Mouse (Mus musculus): Measurements from ENCODE around the gene Epha7. TPM values are rescaled to one million over a fixed set of nuclear protein-coding genes. Genes with fewer than 3 reads are reported as not detected.

The Epha7 gene
- polyA plus RNA-seq (2012) = 0.02 TPM in 1 of 2 replicates, not detected in the other

GRCm38 (mm10) chr4:28812691-28813289 is at the start of gene Epha7:
Epha7 (plus strand) TSS chr4:28813131.
- no peak for TF ChIP-seq TAL1 (IDR thresholded peaks at IDR 0.05; ENCODE audit: low read length)
- no peak for TF ChIP-seq GATA1 (IDR thresholded peaks at IDR 0.05; ENCODE audit: low read length)
- Histone ChIP-seq H3K27me3 (ENCODE audit: control insufficient read depth) (peaks cover 66% of the 10 kb centered on the region), H3K36me3 (ENCODE audit: control insufficient read depth) (no peaks in the 10 kb centered on the region), H3K4me3 (replicated peaks) (peak within 1 kb of the TSS; percentile 58), H3K9me3 (ENCODE audit: control insufficient read depth, low read length) (peaks cover 6% of the 10 kb centered on the region; the same call in 1 of the 2 replicates), H3K4me1 (ENCODE audit: control insufficient read depth) (peaks cover 18% of the 10 kb centered on the region)

DNA sequence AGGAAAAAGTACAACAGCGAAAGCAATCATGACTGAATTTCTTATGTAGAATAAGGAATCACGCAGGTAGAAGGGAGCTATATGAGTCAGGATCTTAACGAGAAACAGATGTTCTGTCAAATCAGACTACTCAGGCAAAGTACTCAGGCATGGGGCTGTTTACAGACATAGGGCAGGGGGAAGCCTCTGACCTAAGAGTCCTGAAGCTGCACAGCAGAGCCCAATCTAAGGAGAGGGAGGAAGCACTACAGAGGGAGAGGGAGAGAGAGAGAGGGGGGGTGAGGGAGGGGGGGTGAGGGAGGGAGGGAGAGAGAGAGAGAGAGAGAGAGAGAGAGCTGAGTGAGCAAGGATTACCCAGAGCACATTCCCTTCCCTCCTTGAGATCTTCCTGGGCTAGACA is 29.0 kb upstream of the Epha7 start:
- Histone ChIP-seq H3K4me1 (ENCODE audit: control insufficient read depth) (no peaks in the 10 kb centered on the region), H3K4me3 (replicated peaks) (no peak overlapping the region)
- TF ChIP-seq GATA1 (IDR thresholded peaks at IDR 0.05; ENCODE audit: low read length) (no peak), TAL1 (IDR thresholded peaks at IDR 0.05; ENCODE audit: low read length) (no peak)

DNA sequence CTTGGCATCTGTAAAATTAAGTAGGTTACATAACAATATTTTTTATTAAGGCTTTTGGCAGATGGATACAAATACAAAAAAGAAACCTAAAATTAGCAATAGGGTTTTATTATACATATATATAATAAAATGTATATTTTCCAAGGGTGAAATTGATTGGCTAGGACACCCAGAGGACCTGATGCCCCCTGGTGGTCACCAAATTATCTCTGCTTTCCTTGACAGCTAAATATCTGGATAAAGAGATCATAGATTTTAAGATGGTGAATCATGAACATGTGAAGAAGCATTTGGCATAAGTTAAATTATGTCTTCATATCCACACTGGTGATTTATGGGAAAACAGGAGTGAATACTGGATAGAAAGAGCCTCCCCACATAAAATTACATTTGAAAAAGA is 4.1 kb upstream of the Epha7 start:
- Histone ChIP-seq H3K4me3 (replicated peaks) (no peak overlapping the region), H3K27me3 (ENCODE audit: control insufficient read depth) (peaks cover 31% of the 10 kb centered on the region), H3K9me3 (ENCODE audit: control insufficient read depth, low read length) (peaks cover 4% of the 10 kb centered on the region; the same call in 1 of the 2 replicates), H3K4me1 (ENCODE audit: control insufficient read depth) (peaks cover 11% of the 10 kb centered on the region), H3K36me3 (ENCODE audit: control insufficient read depth) (no peaks in the 10 kb centered on the region)
- TF ChIP-seq GATA1 (IDR thresholded peaks at IDR 0.05; ENCODE audit: low read length) = no peak
- TF ChIP-seq TAL1 (IDR thresholded peaks at IDR 0.05; ENCODE audit: low read length) = no peak

More for the DNA sequence above, 29.0 kb upstream of the Epha7 start:
- no peaks in the 10 kb centered on the region for H3K27me3 ChIP-seq (ENCODE audit: control insufficient read depth)
- H3K36me3 ChIP-seq (ENCODE audit: control insufficient read depth) = no peaks in the 10 kb centered on the region
- no peaks in the 10 kb centered on the region for H3K9me3 ChIP-seq (ENCODE audit: control insufficient read depth, low read length)

DNA sequence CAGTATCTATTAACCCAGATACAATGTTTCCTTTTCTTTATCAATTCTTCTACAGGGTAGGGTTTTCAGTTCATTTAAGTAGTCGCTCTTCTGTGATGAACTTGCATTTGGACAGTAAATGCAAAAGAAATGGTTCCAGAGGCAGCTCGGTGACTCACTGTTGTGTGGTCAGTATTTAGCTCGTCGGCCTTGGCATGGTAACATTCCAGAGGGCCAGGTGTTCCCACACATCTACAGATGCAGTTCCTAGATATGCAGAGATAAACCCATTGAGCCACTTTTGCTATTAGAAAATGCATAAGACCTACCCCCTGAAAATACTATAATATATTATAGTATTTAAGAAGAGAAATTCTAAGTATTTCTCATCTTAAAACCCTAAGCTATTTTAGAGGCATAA is 3.2 kb upstream of the Epha7 start:
- TF ChIP-seq GATA1 (IDR thresholded peaks at IDR 0.05; ENCODE audit: low read length) = no peak
- no peak for TF ChIP-seq TAL1 (IDR thresholded peaks at IDR 0.05; ENCODE audit: low read length)

DNA sequence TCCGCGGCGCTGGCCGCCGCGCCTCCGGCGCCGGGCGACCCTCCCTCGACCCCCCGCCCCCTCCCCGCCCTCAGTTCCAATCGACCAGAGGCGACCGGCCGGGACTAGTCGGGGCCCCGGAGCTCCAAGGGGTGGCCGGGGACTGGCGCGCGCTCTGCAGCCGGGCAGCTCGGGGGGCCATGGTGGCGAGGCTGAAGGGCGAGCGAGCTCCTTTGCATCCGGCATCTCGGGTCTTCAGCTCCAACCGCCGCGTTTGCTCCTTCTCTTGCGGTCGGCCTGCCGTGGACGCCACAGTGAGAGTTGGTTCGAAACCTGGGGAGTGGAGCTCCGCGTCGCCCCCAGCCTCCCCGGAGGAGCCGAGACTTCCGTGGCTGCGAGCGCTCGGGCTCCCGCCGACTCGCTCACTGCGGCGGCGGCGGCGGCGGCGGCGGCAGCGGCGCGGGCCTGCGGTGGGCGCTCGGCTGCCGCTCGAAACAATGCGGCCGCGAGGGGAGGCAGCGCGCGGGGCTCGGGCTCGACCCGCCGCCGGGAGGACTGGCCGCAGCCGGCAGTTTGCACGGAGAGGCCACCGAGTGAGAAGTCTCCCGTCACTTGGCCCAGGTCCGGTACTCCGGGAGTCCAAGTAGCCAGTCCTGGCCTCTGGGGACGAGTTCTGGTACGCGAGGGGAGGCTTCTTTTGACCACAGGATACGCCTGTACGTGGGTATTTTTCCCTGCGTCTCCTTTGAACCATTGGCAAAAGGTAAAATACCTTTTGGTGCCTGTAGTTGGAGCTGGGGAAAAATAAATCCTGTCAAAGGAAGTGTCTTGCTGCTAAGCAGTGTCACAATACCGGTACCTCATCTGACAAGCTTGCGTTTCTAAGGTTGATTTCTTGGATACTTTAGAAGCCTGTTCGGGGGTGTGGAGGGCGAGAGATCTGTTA is 882 bp downstream of the Epha7 start:
- Histone ChIP-seq H3K4me3 (replicated peaks) (peak overlapping the region; percentile 58), H3K4me1 (ENCODE audit: control insufficient read depth) (peaks cover 18% of the 10 kb centered on the region), H3K36me3 (ENCODE audit: control insufficient read depth) (no peaks in the 10 kb centered on the region), H3K27me3 (ENCODE audit: control insufficient read depth) (peaks cover 66% of the 10 kb centered on the region), H3K9me3 (ENCODE audit: control insufficient read depth, low read length) (peaks cover 6% of the 10 kb centered on the region; the same call in 1 of the 2 replicates)
- TF ChIP-seq GATA1 (IDR thresholded peaks at IDR 0.05; ENCODE audit: low read length) = no peak
- no peak for TF ChIP-seq TAL1 (IDR thresholded peaks at IDR 0.05; ENCODE audit: low read length)

More for the DNA sequence above, 3.2 kb upstream of the Epha7 start:
- Histone ChIP-seq H3K36me3 (ENCODE audit: control insufficient read depth) (no peaks in the 10 kb centered on the region), H3K4me3 (replicated peaks) (no peak overlapping the region), H3K27me3 (ENCODE audit: control insufficient read depth) (peaks cover 40% of the 10 kb centered on the region), H3K4me1 (ENCODE audit: control insufficient read depth) (peaks cover 11% of the 10 kb centered on the region), H3K9me3 (ENCODE audit: control insufficient read depth, low read length) (peaks cover 4% of the 10 kb centered on the region; the same call in 1 of the 2 replicates)

- peaks cover 6% of the 10 kb centered on the region; the same call in 1 of the 2 replicates for H3K9me3 ChIP-seq (ENCODE audit: control insufficient read depth, low read length)
- H3K36me3 ChIP-seq (ENCODE audit: control insufficient read depth) = no peaks in the 10 kb centered on the region
- TF ChIP-seq TAL1 (IDR thresholded peaks at IDR 0.05; ENCODE audit: low read length) (no peak), GATA1 (IDR thresholded peaks at IDR 0.05; ENCODE audit: low read length) (no peak)
- peaks cover 66% of the 10 kb centered on the region for H3K27me3 ChIP-seq (ENCODE audit: control insufficient read depth)
- H3K4me1 ChIP-seq (ENCODE audit: control insufficient read depth) = peaks cover 18% of the 10 kb centered on the region
- H3K4me3 ChIP-seq (replicated peaks) = no peak overlapping the region
Measured at GRCm38 (mm10) chr4:28814476-28814815, 1.5 kb downstream of the Epha7 start.

GRCm38 (mm10) chr4:28814816-28815620 is 2.1 kb downstream of the Epha7 start:
- peaks cover 18% of the 10 kb centered on the region for H3K4me1 ChIP-seq (ENCODE audit: control insufficient read depth)
- TF ChIP-seq TAL1 (IDR thresholded peaks at IDR 0.05; ENCODE audit: low read length) (no peak), GATA1 (IDR thresholded peaks at IDR 0.05; ENCODE audit: low read length) (no peak)
- peak overlapping the region; percentile 45 for H3K4me3 ChIP-seq (replicated peaks)
- peaks cover 66% of the 10 kb centered on the region for H3K27me3 ChIP-seq (ENCODE audit: control insufficient read depth)
- H3K9me3 ChIP-seq (ENCODE audit: control insufficient read depth, low read length) = peaks cover 6% of the 10 kb centered on the region; the same call in 1 of the 2 replicates
- no peaks in the 10 kb centered on the region for H3K36me3 ChIP-seq (ENCODE audit: control insufficient read depth)

DNA sequence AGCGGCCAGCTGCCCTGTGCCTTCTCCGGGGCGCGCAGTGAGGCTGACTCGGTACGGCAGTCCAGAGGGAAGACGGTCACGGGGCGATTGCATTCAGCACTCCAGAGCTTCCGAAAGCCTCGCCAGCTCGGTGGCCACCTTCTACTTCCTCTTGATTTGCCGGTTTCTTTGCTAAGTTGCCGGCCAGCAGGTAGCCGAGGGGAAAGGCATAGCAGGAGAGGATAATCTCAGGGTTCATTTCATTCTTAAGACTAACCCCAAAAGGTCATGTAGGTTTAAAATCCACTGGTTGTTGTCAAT is 2.6 kb downstream of the Epha7 start:
- no peaks in the 10 kb centered on the region for H3K36me3 ChIP-seq (ENCODE audit: control insufficient read depth)
- peaks cover 6% of the 10 kb centered on the region; the same call in 1 of the 2 replicates for H3K9me3 ChIP-seq (ENCODE audit: control insufficient read depth, low read length)
- H3K4me1 ChIP-seq (ENCODE audit: control insufficient read depth) = peaks cover 18% of the 10 kb centered on the region
- TF ChIP-seq TAL1 (IDR thresholded peaks at IDR 0.05; ENCODE audit: low read length) = no peak
- no peak for TF ChIP-seq GATA1 (IDR thresholded peaks at IDR 0.05; ENCODE audit: low read length)
- peak overlapping the region; percentile 45 for H3K4me3 ChIP-seq (replicated peaks)
- H3K27me3 ChIP-seq (ENCODE audit: control insufficient read depth) = peaks cover 66% of the 10 kb centered on the region
